14 mouse cellular contexts compared by ENCODE assay signal in genomic region chr9:61733540-61733939, GRCm38 (mm10).
"Had no signal": no experiment of that assay in that cellular context is flagged by ENCODE, and none has a peak within 500 bp of the region (broad histone marks: within the 10 kb centered on the region; RNA-seq: fewer than 3 reads in every experiment).

No protein-coding gene starts in this region.

- ATAC-seq: midbrain, embryonic 15.5 days had no signal

- H3K27me3 ChIP-seq: hindbrain, embryonic 15.5 days; limb, embryonic 13.5 days; midbrain, embryonic 15.5 days; neural tube, embryonic 12.5 days had no signal

- H3K4me3 ChIP-seq: hindbrain, embryonic 15.5 days; limb, embryonic 13.5 days; midbrain, embryonic 15.5 days; neural tube, embryonic 12.5 days had no signal

- H3K9me3 ChIP-seq: hindbrain, embryonic 15.5 days; megakaryocyte, embryonic 14.5 days; midbrain, embryonic 15.5 days; neural tube, embryonic 12.5 days had no signal

- H3K4me1 ChIP-seq: hindbrain, embryonic 15.5 days; megakaryocyte, embryonic 14.5 days; midbrain, embryonic 15.5 days; neural tube, embryonic 12.5 days had no signal

- H3K9ac ChIP-seq: hindbrain, embryonic 15.5 days; limb, embryonic 13.5 days; liver, embryonic 14.5 days; lung, embryonic 14.5 days; midbrain, embryonic 15.5 days; neural tube, embryonic 12.5 days had no signal

- DNase-seq: kidney, postnatal 14 days; left cerebral cortex, postnatal 4 days; lung, embryonic 14.5 days; lung, postnatal 10 days; thymus, adult 2 months; thymus, postnatal 36 days had no signal

- H3K27ac ChIP-seq: hindbrain, embryonic 15.5 days; limb, embryonic 13.5 days; liver, embryonic 14.5 days; macrophage; midbrain, embryonic 15.5 days; neural tube, embryonic 12.5 days had no signal

- H3K36me3 ChIP-seq: hindbrain, embryonic 15.5 days; limb, embryonic 13.5 days; midbrain, embryonic 15.5 days; neural tube, embryonic 12.5 days had no signal

- H3K4me2 ChIP-seq: hindbrain, embryonic 15.5 days; limb, embryonic 13.5 days; lung, embryonic 14.5 days; midbrain, embryonic 11.5 days; midbrain, embryonic 15.5 days; neural tube, embryonic 12.5 days had no signal
